ENCODE assay signal across 21 mouse cellular contexts in genomic region chr16:22062284-22062683, GRCm38 (mm10). TPM values are rescaled to one million over a fixed set of nuclear protein-coding genes. Genes with fewer than 3 reads are reported as not detected.
DNase-seq lines count a peak whose midpoint lies in the region; ATAC-seq lines count a peak whose summit lies in the region.
"Had no signal": no experiment of that assay in that cellular context is flagged by ENCODE, and none has a peak within 500 bp of the region (broad histone marks: within the 10 kb centered on the region; RNA-seq: fewer than 3 reads in every experiment).

No protein-coding gene starts in this region.

- peak; percentile 55 for ATAC-seq in granulocyte monocyte progenitor cell, adult 5-6 weeks (replicated peaks; ENCODE audit: poor library complexity, severe bottlenecking)
- ATAC-seq in stomach, embryonic 15.5 days (ENCODE audit: insufficient read depth, low FRiP score, low read depth) = 0 out of 2 replicates have a peak, but pooled peaks have one; percentile 24
- ATAC-seq: liver, postnatal 0 days had no signal

- no peak overlapping the region for H3K27ac ChIP-seq in stomach, embryonic 15.5 days
- H3K27ac ChIP-seq: hindbrain, embryonic 13.5 days; midbrain, embryonic 10.5 days had no signal

- peak; percentile 64 for DNase-seq in heart, adult 11 months
- DNase-seq in heart, adult 8-10 months (ENCODE audit: low spot score) = no peak
- DNase-seq in thymus, postnatal 4 days = peak; percentile 44
- no peak for DNase-seq in gastrocnemius, postnatal 25 days
- DNase-seq in embryo, embryonic 10.5 days (ENCODE audit: low spot score) = no peak
- no peak for DNase-seq in cerebellum, adult 18-20 months
- DNase-seq: adrenal gland, postnatal 10 days; cerebellum, adult 11 months; cerebellum, postnatal 25 days; gastrocnemius, postnatal 10 days; heart, postnatal 10 days; kidney, adult 8-10 months; kidney, postnatal 14 days; left cerebral cortex, postnatal 4 days; liver; liver, postnatal 0 days; right cerebral cortex, adult 18-20 months had no signal

- no peak overlapping the region for H3K4me2 ChIP-seq in stomach, embryonic 15.5 days
- H3K4me2 ChIP-seq: hindbrain, embryonic 13.5 days had no signal

- peaks cover 66% of the 10 kb centered on the region for H3K36me3 ChIP-seq in stomach, embryonic 15.5 days

- no peaks in the 10 kb centered on the region for H3K4me1 ChIP-seq in stomach, embryonic 15.5 days
- H3K4me1 ChIP-seq: hindbrain, embryonic 13.5 days; midbrain, embryonic 10.5 days had no signal

- H3K9ac ChIP-seq in stomach, embryonic 15.5 days = no peak overlapping the region
- H3K9ac ChIP-seq: hindbrain, embryonic 13.5 days; liver, postnatal 0 days had no signal

- H3K9me3 ChIP-seq in stomach, embryonic 15.5 days = no peaks in the 10 kb centered on the region
- H3K9me3 ChIP-seq: hindbrain, embryonic 13.5 days; midbrain, embryonic 10.5 days had no signal

- H3K27me3 ChIP-seq in stomach, embryonic 15.5 days (replicated peaks) = no peaks in the 10 kb centered on the region
- H3K27me3 ChIP-seq: hindbrain, embryonic 13.5 days had no signal

- H3K4me3 ChIP-seq in stomach, embryonic 15.5 days (replicated peaks) = no peak overlapping the region
- H3K4me3 ChIP-seq: hindbrain, embryonic 13.5 days; midbrain, embryonic 10.5 days had no signal

- WGBS in stomach, embryonic 15.5 days = 60% methylated on average over 4 of the region's 4 CpGs

RNA-seq across cellular contexts. Expression of gene Senp2, which starts 53.0 kb away (rescaled TPM):
- total RNA-seq in heart, adult 8-10 months (2022) = 10 to 100 TPM; 21.7 to 28.2 (median 27.1) TPM
- 37.0 and 40.1 TPM in 2 replicates for total RNA-seq in granulocyte monocyte progenitor cell, adult 5-6 weeks (2014; fragmentation: Nextera tagmentation)
- total RNA-seq in granulocyte monocyte progenitor cell, adult 5-6 weeks (2017) = 30.1 and 44.9 TPM in 2 replicates
- polyA plus RNA-seq in stomach, embryonic 15.5 days (2015; fragmentation: Nextera tagmentation; extraction: Ambion mirVana) = 42.4 and 42.9 TPM in 2 replicates
- total RNA-seq in gastrocnemius, postnatal 25 days (2021) = 10 to 100 TPM; 22.9 to 27.3 TPM

Comparison
In these comparisons a context has a peak if more than half of its experiments do, and no peak if none do; other contexts are left out.
1. DNase-seq: peak in heart, adult 11 months (single experiment) and thymus, postnatal 4 days (single experiment); none in heart, adult 8-10 months (single experiment), gastrocnemius, postnatal 25 days (single experiment), embryo, embryonic 10.5 days (single experiment) and cerebellum, adult 18-20 months (0 of 2).